Mouse (Mus musculus): ENCODE data around the gene Flvcr2. TPM values are rescaled to one million over a fixed set of nuclear protein-coding genes. Genes with fewer than 3 reads are reported as not detected.

Gene Flvcr2
- total and polyA plus RNA-seq, 3 experiments = 0.07 TPM; not detected in 2

- Histone ChIP-seq H3K36me3 (ENCODE audit: control insufficient read depth in 1 of 2, insufficient read depth in 2 of 2, low read length in 2 of 2) (no peaks in the 10 kb centered on the region), H3K27me3 (ENCODE audit: control insufficient read depth in 1 of 2, insufficient read depth in 2 of 2, low read length in 2 of 2) (peaks cover 0 to 2% of the 10 kb centered on the region in 2 experiments; a peak in 2 of 4 replicates), H3K9me3 (replicated peaks; ENCODE audit: insufficient read depth, low read length) (no peaks in the 10 kb centered on the region), H3K79me2 (ENCODE audit: control insufficient read depth, insufficient read depth, low read length, poor library complexity) (no peaks in the 10 kb centered on the region), H3K9ac (ENCODE audit: control insufficient read depth, low read depth, low read length, poor library complexity, severe bottlenecking) (no peak overlapping the region), H3K4me1 (ENCODE audit: control insufficient read depth in 1 of 2, insufficient read depth in 2 of 2, low read length in 2 of 2) (no peaks in the 10 kb centered on the region), H3K4me3 (ENCODE audit: control insufficient read depth in 1 of 2, insufficient read depth in 1 of 2, low read depth in 2 of 2, low read length in 2 of 2) (no peak overlapping the region), H3K27ac (ENCODE audit: control insufficient read depth, low read depth, low read length) (no peak overlapping the region)
- DNase-seq (ENCODE audit: low read depth, low spot score) = no peak
- TF ChIP-seq RAD21 (IDR thresholded peaks at IDR 0.05; ENCODE audit: low read depth, low read length) (no peak), MYB (IDR thresholded peaks at IDR 0.05; ENCODE audit: low read depth, low read length) (no peak), USF2 (IDR thresholded peaks at IDR 0.05; ENCODE audit: borderline replicate concordance in 1 of 2, insufficient read depth in 1 of 2, low read depth in 1 of 2, low read length in 2 of 2) (no peak), MAZ (IDR thresholded peaks at IDR 0.05; ENCODE audit: low read depth, low read length) (no peak), JUND (IDR thresholded peaks at IDR 0.05; ENCODE audit: low read depth, low read length) (no peak), CHD1 (IDR thresholded peaks at IDR 0.05; ENCODE audit: low read depth, low read length) (no peak), ETS1 (IDR thresholded peaks at IDR 0.05; ENCODE audit: low read depth, low read length) (no peak), RCOR1 (IDR thresholded peaks at IDR 0.05; ENCODE audit: low read depth, low read length) (no peak), TAL1 (IDR thresholded peaks at IDR 0.05; ENCODE audit: low read length) (no peak), NELFE (IDR thresholded peaks at IDR 0.05; ENCODE audit: low read depth, low read length) (no peak), HCFC1 (IDR thresholded peaks at IDR 0.05; ENCODE audit: low read depth, low read length) (no peak)
Measured at GRCm38 (mm10) chr12:85800031-85800430, 53.7 kb downstream of the Flvcr2 start.

- H3K9me3 ChIP-seq (replicated peaks; ENCODE audit: insufficient read depth, low read length) = no peaks in the 10 kb centered on the region
- no peak for DNase-seq (ENCODE audit: low read depth, low spot score)
- H3K4me3 ChIP-seq (ENCODE audit: control insufficient read depth in 1 of 2, insufficient read depth in 1 of 2, low read depth in 2 of 2, low read length in 2 of 2) = no peak overlapping the region
- no peaks in the 10 kb centered on the region for H3K36me3 ChIP-seq (ENCODE audit: control insufficient read depth in 1 of 2, insufficient read depth in 2 of 2, low read length in 2 of 2)
- no peak overlapping the region for H3K27ac ChIP-seq (ENCODE audit: control insufficient read depth, low read depth, low read length)
- TF ChIP-seq MYC (IDR thresholded peaks at IDR 0.05; ENCODE audit: low read depth, low read length) (no peak), NELFE (IDR thresholded peaks at IDR 0.05; ENCODE audit: low read depth, low read length) (no peak), RCOR1 (IDR thresholded peaks at IDR 0.05; ENCODE audit: low read depth, low read length) (no peak), MAZ (IDR thresholded peaks at IDR 0.05; ENCODE audit: low read depth, low read length) (no peak), CTCF (IDR thresholded peaks at IDR 0.05 in 2 of 3, conservative IDR thresholded peaks at IDR 0.05 in 1 of 3; ENCODE audit: control insufficient read depth in 1 of 3, insufficient read depth in 1 of 3, low read depth in 2 of 3, low read length in 3 of 3, poor library complexity in 1 of 3, severe bottlenecking in 1 of 3) (no peak), CHD1 (IDR thresholded peaks at IDR 0.05; ENCODE audit: low read depth, low read length) (no peak), MAX (IDR thresholded peaks at IDR 0.05; ENCODE audit: low read length) (no peak), HCFC1 (IDR thresholded peaks at IDR 0.05; ENCODE audit: low read depth, low read length) (no peak), EP300 (IDR thresholded peaks at IDR 0.05; ENCODE audit: low read depth in 1 of 2, low read length in 2 of 2) (no peak), POLR2A (IDR thresholded peaks at IDR 0.05; ENCODE audit: control insufficient read depth in 1 of 2, insufficient read depth in 1 of 2, low read depth in 1 of 2, low read length in 2 of 2, poor library complexity in 1 of 2) (no peak), ZMIZ1 (IDR thresholded peaks at IDR 0.05; ENCODE audit: low read depth, low read length) (no peak), ZKSCAN1 (IDR thresholded peaks at IDR 0.05; ENCODE audit: low read depth, low read length) (no peak), ETS1 (IDR thresholded peaks at IDR 0.05; ENCODE audit: low read depth, low read length) (no peak), E2F4 (IDR thresholded peaks at IDR 0.05; ENCODE audit: borderline replicate concordance, low read depth, low read length) (no peak), RAD21 (IDR thresholded peaks at IDR 0.05; ENCODE audit: low read depth, low read length) (no peak), TCF12 (IDR thresholded peaks at IDR 0.05; ENCODE audit: low read depth, low read length) (no peak), SIN3A (IDR thresholded peaks at IDR 0.05; ENCODE audit: low read length) (no peak), JUND (IDR thresholded peaks at IDR 0.05; ENCODE audit: low read depth, low read length) (no peak), MXI1 (IDR thresholded peaks at IDR 0.05; ENCODE audit: low read depth, low read length) (no peak), MAFK (IDR thresholded peaks at IDR 0.05; ENCODE audit: borderline replicate concordance, low read depth, low read length) (no peak)
- H3K27me3 ChIP-seq (ENCODE audit: control insufficient read depth in 1 of 2, insufficient read depth in 2 of 2, low read length in 2 of 2) = no peaks in the 10 kb centered on the region
- H3K79me2 ChIP-seq (ENCODE audit: control insufficient read depth, insufficient read depth, low read length, poor library complexity) = no peaks in the 10 kb centered on the region
- no peaks in the 10 kb centered on the region for H3K4me1 ChIP-seq (ENCODE audit: control insufficient read depth in 1 of 2, insufficient read depth in 2 of 2, low read length in 2 of 2)
- no peak overlapping the region for H3K9ac ChIP-seq (ENCODE audit: control insufficient read depth, low read depth, low read length, poor library complexity, severe bottlenecking)
Measured at GRCm38 (mm10) chr12:85809726-85810125, 63.4 kb downstream of the Flvcr2 start.

Data from MEL (cell line).